Mouse (Mus musculus) liver, embryonic 16.5 days (tissue): ENCODE measurements around the gene Zbtb18. TPM values are rescaled to one million over a fixed set of nuclear protein-coding genes. Genes with fewer than 3 reads are reported as not detected.

Experiments
- ATAC-seq: fragments of 200-750 bp; cut with Nextera tagmentation; 2 replicates; pipeline ENCODE4 v1.8.0; 2017; ENCODE audit warnings: low read depth, mild to moderate bottlenecking, moderate number of reproducible peaks, moderate library complexity
- H3K27ac ChIP-seq: fragments of 300-500 bp; sonication (generic); 2 replicates; pipeline ENCODE4 v1.5.1; 2014; ENCODE audit warnings: mild to moderate bottlenecking, low read length
- H3K27me3 ChIP-seq: fragments of 300-500 bp; sonication (generic); 2 replicates; pipeline ENCODE4 v1.6.1; 2014; ENCODE audit warnings: low read depth, low read length, mixed read lengths; ENCODE audit not compliant: control insufficient read depth, insufficient read depth
- H3K36me3 ChIP-seq: fragments of 300-500 bp; sonication (generic); 2 replicates; pipeline ENCODE4 v1.6.1; 2014; ENCODE audit warnings: mild to moderate bottlenecking; ENCODE audit not compliant: control insufficient read depth, insufficient read depth
- H3K4me1 ChIP-seq: fragments of 300-500 bp; sonication (generic); 2 replicates; pipeline ENCODE4 v1.6.1; 2014; ENCODE audit warnings: low read depth, low read length, mixed read lengths; ENCODE audit not compliant: control insufficient read depth
- H3K4me2 ChIP-seq: fragments of 300-500 bp; sonication (generic); 2 replicates; pipeline ENCODE4 v1.6.1; 2014; ENCODE audit warnings: low read depth, low read length, mixed read lengths
- H3K4me3 ChIP-seq: fragments of 300-500 bp; sonication (generic); 2 replicates; pipeline ENCODE4 v1.5.1; 2014; ENCODE audit warnings: low read depth, mild to moderate bottlenecking, low read length
- H3K9ac ChIP-seq: fragments of 300-500 bp; sonication (generic); 2 replicates; pipeline ENCODE4 v1.6.1; 2014; ENCODE audit warnings: low read depth, low read length
- H3K9me3 ChIP-seq: fragments of 300-500 bp; sonication (generic); replicated peaks from 2 replicates; pipeline ENCODE4 v1.6.1; 2016; ENCODE audit warnings: low read length; ENCODE audit not compliant: control insufficient read depth
- WGBS: fragments of 180-500 bp; shearing (Covaris S2); extraction: QIAGEN DNeasy Blood & Tissue Kit; methylation state at CpG from one replicate; pipeline ENCODE4 v1.1.7; 2014; ENCODE audit not compliant: insufficient replicate concordance; 5-methylcytosine and 5-hydroxymethylcytosine counted together
- polyA plus RNA-seq: library from polyadenylated mRNA; unstranded; fragments of >200 nt; fragmentation: Nextera tagmentation; extraction: Ambion mirVana; gene quantifications from 2 replicates; pipeline ENCODE4 v1.2.1, GENCODE M21; 2015

The Zbtb18 gene
- polyA plus RNA-seq, 1 experiment from 2014 or later, result 0.47 TPM

- H3K4me2 ChIP-seq, result no peak overlapping the region
- H3K36me3 ChIP-seq, result no peaks in the 10 kb centered on the region
- no peaks in the 10 kb centered on the region for H3K27me3 ChIP-seq
- no peak overlapping the region for H3K4me3 ChIP-seq
- H3K9ac ChIP-seq, result no peak overlapping the region
- no peak overlapping the region for H3K27ac ChIP-seq
- H3K4me1 ChIP-seq, result no peaks in the 10 kb centered on the region
- 35% methylated on average over 8 of the region's 8 CpGs for WGBS
- ATAC-seq, result peak; percentile 33; the same call in 1 of the 2 replicates
- H3K9me3 ChIP-seq, result no peaks in the 10 kb centered on the region
Measured at GRCm38 (mm10) chr1:177467150-177467549, 25.0 kb downstream of the Zbtb18 start.

GRCm38 (mm10) chr1:177468436-177468835, 26.3 kb downstream of the Zbtb18 start:
- no peak overlapping the region for H3K9ac ChIP-seq
- H3K27me3 ChIP-seq, result no peaks in the 10 kb centered on the region
- no peak overlapping the region for H3K4me2 ChIP-seq
- no peak overlapping the region for H3K4me3 ChIP-seq
- 55% methylated on average over 5 of the region's 5 CpGs for WGBS
- H3K36me3 ChIP-seq, result no peaks in the 10 kb centered on the region
- H3K9me3 ChIP-seq, result no peaks in the 10 kb centered on the region
- no peak for ATAC-seq
- H3K27ac ChIP-seq, result no peak overlapping the region
- no peaks in the 10 kb centered on the region for H3K4me1 ChIP-seq

- 38% methylated on average over 4 of the region's 4 CpGs for WGBS
- Histone ChIP-seq H3K4me2 (no peak overlapping the region), H3K4me1 (no peaks in the 10 kb centered on the region), H3K9ac (no peak overlapping the region), H3K36me3 (no peaks in the 10 kb centered on the region), H3K27ac (no peak overlapping the region), H3K9me3 (no peaks in the 10 kb centered on the region), H3K4me3 (no peak overlapping the region), H3K27me3 (no peaks in the 10 kb centered on the region)
- no peak for ATAC-seq
Measured at GRCm38 (mm10) chr1:177470091-177470490, 27.9 kb downstream of the Zbtb18 start.

GRCm38 (mm10) chr1:177470951-177471350, 28.8 kb downstream of the Zbtb18 start:
- ATAC-seq, result no peak

GRCm38 (mm10) chr1:177475542-177476197, 33.5 kb downstream of the Zbtb18 start:
- Histone ChIP-seq H3K36me3 (no peaks in the 10 kb centered on the region), H3K27me3 (no peaks in the 10 kb centered on the region), H3K9ac (no peak overlapping the region), H3K4me1 (no peaks in the 10 kb centered on the region), H3K27ac (no peak overlapping the region), H3K4me2 (no peak overlapping the region), H3K4me3 (no peak overlapping the region), H3K9me3 (no peaks in the 10 kb centered on the region)
- peak; percentile 77 for ATAC-seq
- WGBS, result 63% methylated on average over 13 of the region's 13 CpGs

More at GRCm38 (mm10) chr1:177470951-177471350, 28.8 kb downstream of the Zbtb18 start:
- no peak overlapping the region for H3K9ac ChIP-seq
- no peak overlapping the region for H3K27ac ChIP-seq
- no peaks in the 10 kb centered on the region for H3K27me3 ChIP-seq
- no peaks in the 10 kb centered on the region for H3K9me3 ChIP-seq
- H3K4me3 ChIP-seq, result no peak overlapping the region
- no peaks in the 10 kb centered on the region for H3K36me3 ChIP-seq
- 14% methylated on average over 2 of the region's 2 CpGs for WGBS
- no peaks in the 10 kb centered on the region for H3K4me1 ChIP-seq
- H3K4me2 ChIP-seq, result no peak overlapping the region

GRCm38 (mm10) chr1:177478578-177478977, 36.4 kb downstream of the Zbtb18 start:
- H3K4me2 ChIP-seq, result no peak overlapping the region
- no peaks in the 10 kb centered on the region for H3K36me3 ChIP-seq
- no peaks in the 10 kb centered on the region for H3K4me1 ChIP-seq
- H3K27me3 ChIP-seq, result no peaks in the 10 kb centered on the region
- 12% methylated on average over 2 of the region's 2 CpGs for WGBS
- no peak for ATAC-seq
- no peak overlapping the region for H3K27ac ChIP-seq
- no peaks in the 10 kb centered on the region for H3K9me3 ChIP-seq
- no peak overlapping the region for H3K4me3 ChIP-seq
- H3K9ac ChIP-seq, result no peak overlapping the region

- H3K36me3 ChIP-seq, result no peaks in the 10 kb centered on the region
- no peak overlapping the region for H3K27ac ChIP-seq
- no peaks in the 10 kb centered on the region; the same call in 1 of the 2 replicates for H3K4me1 ChIP-seq
- H3K9ac ChIP-seq, result no peak overlapping the region
- H3K4me2 ChIP-seq, result no peak overlapping the region
- 63% methylated on average over 10 of the region's 10 CpGs for WGBS
- no peak for ATAC-seq
- no peak overlapping the region for H3K4me3 ChIP-seq
- H3K9me3 ChIP-seq, result no peaks in the 10 kb centered on the region
- no peaks in the 10 kb centered on the region for H3K27me3 ChIP-seq
Measured at GRCm38 (mm10) chr1:177479356-177480004, 37.3 kb downstream of the Zbtb18 start.

GRCm38 (mm10) chr1:177483612-177484011, 41.5 kb downstream of the Zbtb18 start:
- H3K27me3 ChIP-seq, result no peaks in the 10 kb centered on the region
- 16% methylated on average over 2 of the region's 2 CpGs for WGBS

GRCm38 (mm10) chr1:177484280-177484679, 42.1 kb downstream of the Zbtb18 start:
- no peaks in the 10 kb centered on the region; the same call in 1 of the 2 replicates for H3K4me1 ChIP-seq
- H3K9ac ChIP-seq, result no peak overlapping the region
- ATAC-seq, result no peak
- WGBS, result 47% methylated on average over 7 of the region's 7 CpGs
- no peak overlapping the region for H3K4me2 ChIP-seq
- H3K36me3 ChIP-seq, result no peaks in the 10 kb centered on the region
- no peaks in the 10 kb centered on the region for H3K27me3 ChIP-seq
- no peaks in the 10 kb centered on the region for H3K9me3 ChIP-seq
- no peak overlapping the region for H3K4me3 ChIP-seq
- no peak overlapping the region for H3K27ac ChIP-seq

More at GRCm38 (mm10) chr1:177483612-177484011, 41.5 kb downstream of the Zbtb18 start:
- ATAC-seq, result no peak
- H3K9ac ChIP-seq, result no peak overlapping the region
- H3K4me2 ChIP-seq, result no peak overlapping the region
- no peaks in the 10 kb centered on the region for H3K36me3 ChIP-seq
- H3K27ac ChIP-seq, result no peak overlapping the region
- H3K9me3 ChIP-seq, result no peaks in the 10 kb centered on the region
- H3K4me3 ChIP-seq, result no peak overlapping the region
- H3K4me1 ChIP-seq, result no peaks in the 10 kb centered on the region; the same call in 1 of the 2 replicates
